8 mouse cellular contexts compared by ENCODE assay signal in genomic region chr9:14512633-14513445, GRCm38 (mm10). TPM values are rescaled to one million over a fixed set of nuclear protein-coding genes. Genes with fewer than 3 reads are reported as not detected.
DNase-seq lines count a peak whose midpoint lies in the region; ATAC-seq and TF ChIP-seq lines count a peak whose summit lies in the region.

No protein-coding gene starts in this region.

- peaks cover 16% of the 10 kb centered on the region for H3K36me3 ChIP-seq in heart, embryonic 11.5 days (ENCODE audit: control insufficient read depth, insufficient read depth, low read length)
- H3K36me3 ChIP-seq in forebrain, embryonic 12.5 days (replicated peaks), result peaks cover 43% of the 10 kb centered on the region
- peaks cover 21% of the 10 kb centered on the region for H3K36me3 ChIP-seq in hindbrain, postnatal 0 days (ENCODE audit: insufficient read depth, low read length)
- H3K36me3 ChIP-seq in limb, embryonic 12.5 days, result peaks cover 39% of the 10 kb centered on the region
- peaks cover 25% of the 10 kb centered on the region for H3K36me3 ChIP-seq in midbrain, postnatal 0 days (ENCODE audit: insufficient read depth, low read length)

- 77% methylated on average over 9 of the region's 9 CpGs for WGBS in heart, embryonic 11.5 days (ENCODE audit: insufficient replicate concordance)
- WGBS in forebrain, embryonic 12.5 days, result 78% methylated on average over 9 of the region's 9 CpGs
- 78% methylated on average over 9 of the region's 9 CpGs for WGBS in hindbrain, postnatal 0 days
- 77% methylated on average over 9 of the region's 9 CpGs for WGBS in limb, embryonic 12.5 days
- WGBS in midbrain, postnatal 0 days, result 78% methylated on average over 9 of the region's 9 CpGs

- H3K27me3 ChIP-seq in heart, embryonic 11.5 days (ENCODE audit: control insufficient read depth, insufficient read depth, low read length), result no peaks in the 10 kb centered on the region
- H3K27me3 ChIP-seq in forebrain, embryonic 12.5 days, result no peaks in the 10 kb centered on the region
- H3K27me3 ChIP-seq in hindbrain, postnatal 0 days (ENCODE audit: insufficient read depth, low read length), result no peaks in the 10 kb centered on the region
- no peaks in the 10 kb centered on the region for H3K27me3 ChIP-seq in limb, embryonic 12.5 days
- no peaks in the 10 kb centered on the region for H3K27me3 ChIP-seq in midbrain, postnatal 0 days (ENCODE audit: insufficient read depth, low read length)

- H3K4me1 ChIP-seq in heart, embryonic 11.5 days (ENCODE audit: control insufficient read depth, insufficient read depth, low read length), result no peaks in the 10 kb centered on the region
- H3K4me1 ChIP-seq in bone marrow macrophage, adult 2 months (ENCODE audit: control insufficient read depth, insufficient read depth, low read length), result no peaks in the 10 kb centered on the region
- H3K4me1 ChIP-seq in forebrain, embryonic 12.5 days, result no peaks in the 10 kb centered on the region
- no peaks in the 10 kb centered on the region for H3K4me1 ChIP-seq in hindbrain, postnatal 0 days (ENCODE audit: insufficient read depth, low read length)
- H3K4me1 ChIP-seq in limb, embryonic 12.5 days (replicated peaks), result no peaks in the 10 kb centered on the region
- no peaks in the 10 kb centered on the region for H3K4me1 ChIP-seq in midbrain, postnatal 0 days (ENCODE audit: insufficient read depth, low read length)

- DNase-seq in heart, adult 11 months, result peak; percentile 89
- peak; percentile 75 for DNase-seq in hindbrain, postnatal 0 days (ENCODE audit: low spot score)
- DNase-seq in midbrain, postnatal 0 days (ENCODE audit: low spot score), result peak; percentile 62
- no peak for DNase-seq in spleen, adult 12 weeks (ENCODE audit: low spot score)

- H3K9ac ChIP-seq in heart, embryonic 11.5 days (ENCODE audit: low read depth, low read length), result no peak overlapping the region
- no peak overlapping the region for H3K9ac ChIP-seq in forebrain, embryonic 12.5 days
- H3K9ac ChIP-seq in hindbrain, postnatal 0 days (replicated peaks; ENCODE audit: low read length), result no peak overlapping the region
- no peak overlapping the region for H3K9ac ChIP-seq in limb, embryonic 12.5 days (replicated peaks)
- H3K9ac ChIP-seq in midbrain, postnatal 0 days (replicated peaks; ENCODE audit: low read length, poor library complexity, severe bottlenecking), result no peak overlapping the region

- no peak for TF ChIP-seq POLR2A in bone marrow macrophage, adult 2 months (IDR thresholded peaks at IDR 0.05; ENCODE audit: borderline replicate concordance, low read depth, low read length)

- peak; percentile 51; the same call in 1 of the 2 replicates for TF ChIP-seq CTCF in bone marrow macrophage, adult 2 months (IDR thresholded peaks at IDR 0.05; ENCODE audit: low read depth, low read length)
- peak; percentile 84 for TF ChIP-seq CTCF in hindbrain, postnatal 0 days (IDR thresholded peaks at IDR 0.05; ENCODE audit: low read depth)
- TF ChIP-seq CTCF in midbrain, postnatal 0 days (IDR thresholded peaks at IDR 0.05), result peak; percentile 86

- H3K9me3 ChIP-seq in heart, embryonic 11.5 days (replicated peaks; ENCODE audit: control insufficient read depth, low read length), result no peaks in the 10 kb centered on the region
- no peaks in the 10 kb centered on the region for H3K9me3 ChIP-seq in forebrain, embryonic 12.5 days
- H3K9me3 ChIP-seq in hindbrain, postnatal 0 days (ENCODE audit: low read length), result no peaks in the 10 kb centered on the region
- H3K9me3 ChIP-seq in limb, embryonic 12.5 days, result no peaks in the 10 kb centered on the region
- H3K9me3 ChIP-seq in midbrain, postnatal 0 days (ENCODE audit: low read length), result no peaks in the 10 kb centered on the region

- no peak overlapping the region for H3K27ac ChIP-seq in heart, embryonic 11.5 days (ENCODE audit: low read depth, low read length)
- no peak overlapping the region for H3K27ac ChIP-seq in bone marrow macrophage, adult 2 months (ENCODE audit: insufficient read depth, low read depth, low read length)
- no peak overlapping the region for H3K27ac ChIP-seq in forebrain, embryonic 12.5 days
- no peak overlapping the region for H3K27ac ChIP-seq in hindbrain, postnatal 0 days
- no peak overlapping the region for H3K27ac ChIP-seq in limb, embryonic 12.5 days
- no peak overlapping the region for H3K27ac ChIP-seq in midbrain, postnatal 0 days (ENCODE audit: low read depth, low read length)

- no peak overlapping the region for H3K4me3 ChIP-seq in heart, embryonic 11.5 days (ENCODE audit: low read depth, low read length)
- no peak overlapping the region for H3K4me3 ChIP-seq in bone marrow macrophage, adult 2 months (ENCODE audit: insufficient read depth, low read length)
- H3K4me3 ChIP-seq in forebrain, embryonic 12.5 days (replicated peaks), result no peak overlapping the region
- no peak overlapping the region for H3K4me3 ChIP-seq in hindbrain, postnatal 0 days (ENCODE audit: low read length)
- H3K4me3 ChIP-seq in limb, embryonic 12.5 days (replicated peaks), result no peak overlapping the region
- no peak overlapping the region for H3K4me3 ChIP-seq in midbrain, postnatal 0 days (ENCODE audit: low read depth, low read length)

- H3K4me2 ChIP-seq in heart, embryonic 11.5 days, result no peak overlapping the region
- H3K4me2 ChIP-seq in forebrain, embryonic 12.5 days, result no peak overlapping the region
- H3K4me2 ChIP-seq in hindbrain, postnatal 0 days (ENCODE audit: low read depth, low read length), result no peak overlapping the region
- H3K4me2 ChIP-seq in limb, embryonic 12.5 days, result no peak overlapping the region
- no peak overlapping the region for H3K4me2 ChIP-seq in midbrain, postnatal 0 days (ENCODE audit: low read depth, low read length, poor library complexity, severe bottlenecking)

- ATAC-seq in heart, embryonic 11.5 days (replicated peaks; ENCODE audit: insufficient number of reproducible peaks, low FRiP score, low TSS enrichment), result no peak
- peak; percentile 36; the same call in 1 of the 2 replicates for ATAC-seq in forebrain, embryonic 12.5 days (ENCODE audit: low FRiP score)
- ATAC-seq in hindbrain, postnatal 0 days, result peak; percentile 80
- ATAC-seq in limb, embryonic 12.5 days (ENCODE audit: insufficient number of reproducible peaks, insufficient read depth, low FRiP score, low TSS enrichment, low read depth), result 0 out of 2 replicates have a peak, but pooled peaks have one; percentile 42
- ATAC-seq in midbrain, postnatal 0 days (ENCODE audit: low FRiP score), result peak; percentile 57

RNA-seq across cellular contexts. Expression of gene Cwc15, which starts 12.4 kb away (rescaled TPM):
- polyA plus RNA-seq in heart, embryonic 11.5 days (2014; fragmentation: Nextera tagmentation; extraction: Ambion mirVana), result 147 and 149 TPM in 2 replicates
- 189 and 192 TPM in 2 replicates for polyA plus RNA-seq in bone marrow macrophage, adult 2 months (2012; ENCODE audit: insufficient read depth, insufficient read length, missing spikeins)
- 192 and 194 TPM in 2 replicates for polyA plus RNA-seq in forebrain, embryonic 12.5 days (2016; fragmentation: Nextera tagmentation; extraction: Ambion mirVana)
- total RNA-seq in hindbrain, postnatal 0 days (2014; rRNA removed), result 24.4 and 36.8 TPM in 2 replicates
- polyA plus RNA-seq in hindbrain, postnatal 0 days (2015; fragmentation: Nextera tagmentation; extraction: Ambion mirVana), result 139 and 151 TPM in 2 replicates
- polyA plus RNA-seq in limb, embryonic 12.5 days (2016; fragmentation: Nextera tagmentation; extraction: Ambion mirVana), result 182 and 186 TPM in 2 replicates
- total RNA-seq in midbrain, postnatal 0 days (2014; rRNA removed), result 50.4 and 57.5 TPM in 2 replicates
- polyA plus RNA-seq in midbrain, postnatal 0 days (2015; fragmentation: Nextera tagmentation; extraction: Ambion mirVana), result 140 and 142 TPM in 2 replicates

RNA-seq across cellular contexts. Expression of gene Kdm4d, which starts 12.6 kb away (rescaled TPM):
- 0.13 TPM in 1 of 2 replicates, not detected in the other for polyA plus RNA-seq in heart, embryonic 11.5 days (2014; fragmentation: Nextera tagmentation; extraction: Ambion mirVana)
- polyA plus RNA-seq in bone marrow macrophage, adult 2 months (2012; ENCODE audit: insufficient read depth, insufficient read length, missing spikeins), result not detected in 2 replicates
- polyA plus RNA-seq in forebrain, embryonic 12.5 days (2016; fragmentation: Nextera tagmentation; extraction: Ambion mirVana), result 0.12 and 0.27 TPM in 2 replicates
- total RNA-seq in hindbrain, postnatal 0 days (2014; rRNA removed), result 2.1 and 2.6 TPM in 2 replicates
- polyA plus RNA-seq in hindbrain, postnatal 0 days (2015; fragmentation: Nextera tagmentation; extraction: Ambion mirVana), result 2.0 TPM in 2 replicates
- 0.29 and 0.42 TPM in 2 replicates for polyA plus RNA-seq in limb, embryonic 12.5 days (2016; fragmentation: Nextera tagmentation; extraction: Ambion mirVana)
- total RNA-seq in midbrain, postnatal 0 days (2014; rRNA removed), result 1.4 and 2.2 TPM in 2 replicates
- 1.6 and 2.1 TPM in 2 replicates for polyA plus RNA-seq in midbrain, postnatal 0 days (2015; fragmentation: Nextera tagmentation; extraction: Ambion mirVana)
